Mouse (Mus musculus): ENCODE results near the gene Zfp704.

Gene Zfp704

DNA sequence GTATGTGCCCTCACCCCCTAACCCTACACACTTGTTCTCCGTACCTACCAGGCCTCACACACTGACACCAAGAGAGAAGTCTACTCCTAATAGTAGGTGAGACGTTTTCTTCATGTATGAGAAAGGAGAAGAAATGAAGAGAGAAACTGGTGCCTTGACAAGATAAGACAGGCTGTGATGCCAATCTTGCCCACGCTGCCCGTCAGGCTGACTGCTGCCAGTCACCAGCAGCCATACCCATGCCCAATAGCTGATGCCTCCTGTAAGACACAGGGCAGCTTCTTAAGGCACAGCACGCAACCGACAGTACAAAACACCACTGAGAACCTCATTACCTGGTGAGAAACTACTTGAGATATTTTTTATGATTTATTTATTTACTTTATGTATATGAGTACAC, 55.0 kb downstream of the Zfp704 start:
- no peak for DNase-seq

DNA sequence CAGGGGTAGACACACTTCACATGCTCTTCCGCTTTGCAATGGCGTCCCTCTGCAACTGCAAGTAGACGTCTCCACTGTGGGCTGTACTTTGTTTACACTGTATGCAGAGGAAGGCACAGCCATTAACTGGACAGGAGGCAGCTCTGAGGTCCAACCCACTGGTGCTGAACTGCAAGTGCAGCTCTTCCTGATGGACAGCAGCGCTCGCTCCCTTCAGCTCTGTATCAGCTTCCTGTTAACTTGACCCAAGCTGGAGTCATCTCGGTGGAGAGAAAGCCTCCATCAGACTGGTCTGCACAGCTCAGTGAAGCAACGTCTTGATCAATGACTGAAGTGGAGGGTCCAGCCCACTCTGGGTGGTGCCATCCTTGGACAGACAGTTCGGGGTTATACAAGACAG, 57.6 kb downstream of the Zfp704 start:
- DNase-seq = peak; percentile 45

DNA sequence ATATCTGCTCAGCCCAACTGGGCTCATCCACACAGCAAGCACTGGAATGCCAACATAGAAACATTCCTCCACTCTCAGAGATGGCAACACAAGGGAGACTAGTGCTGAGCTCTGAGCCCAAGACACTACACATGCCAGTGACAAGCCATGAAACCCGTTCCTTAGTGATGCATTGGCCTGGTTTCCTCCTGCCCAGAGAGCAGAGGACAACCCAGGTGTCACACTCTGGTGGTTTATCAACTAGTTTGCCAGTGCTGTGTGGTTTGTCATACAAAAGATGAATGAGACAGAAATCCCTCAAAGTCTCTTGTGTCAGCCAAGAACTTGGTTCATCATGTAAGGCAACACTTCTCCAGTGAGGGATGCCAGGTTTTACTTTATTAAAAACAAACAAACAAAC, 59.0 kb downstream of the Zfp704 start:
- DNase-seq = peak; percentile 38

DNA sequence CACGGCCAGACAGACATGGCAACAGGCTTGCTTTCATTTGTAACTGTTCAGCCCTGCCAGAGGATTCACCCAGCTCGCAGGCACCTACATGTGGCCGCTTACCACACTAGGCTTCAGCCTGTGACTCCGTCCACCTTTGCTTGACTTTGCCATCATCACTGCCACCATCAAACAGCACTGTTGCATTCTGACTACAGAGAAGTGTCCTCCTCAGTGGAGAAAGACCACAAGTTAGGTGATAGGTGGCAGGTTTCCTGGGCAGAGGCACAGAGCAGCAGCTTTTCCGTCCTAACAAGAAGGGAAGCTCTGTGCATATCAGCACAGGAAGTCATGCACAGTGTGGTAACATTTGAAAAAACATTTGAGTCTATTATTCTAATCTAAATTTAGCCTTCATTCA, 60.1 kb downstream of the Zfp704 start:
- no peak for DNase-seq

DNA sequence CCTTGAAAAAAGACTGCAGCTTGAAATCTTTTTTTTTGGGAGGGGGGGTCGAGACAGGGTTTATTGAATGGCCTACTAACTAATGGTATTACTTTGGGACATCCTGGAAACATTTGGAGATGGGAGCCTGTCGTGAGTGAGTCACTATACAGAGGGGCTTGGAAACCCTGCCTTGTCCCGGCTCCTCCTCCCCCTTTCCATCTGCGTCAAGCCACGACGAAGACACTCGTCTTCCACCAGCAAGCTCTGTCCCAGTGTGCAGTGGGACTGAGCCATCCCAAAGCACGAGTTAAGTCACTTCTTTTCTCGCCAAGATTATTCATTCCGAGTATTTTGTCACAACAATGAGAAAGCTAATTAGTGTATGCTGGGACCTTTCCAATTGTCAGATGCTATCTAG, 61.7 kb downstream of the Zfp704 start:
- DNase-seq = no peak

DNA sequence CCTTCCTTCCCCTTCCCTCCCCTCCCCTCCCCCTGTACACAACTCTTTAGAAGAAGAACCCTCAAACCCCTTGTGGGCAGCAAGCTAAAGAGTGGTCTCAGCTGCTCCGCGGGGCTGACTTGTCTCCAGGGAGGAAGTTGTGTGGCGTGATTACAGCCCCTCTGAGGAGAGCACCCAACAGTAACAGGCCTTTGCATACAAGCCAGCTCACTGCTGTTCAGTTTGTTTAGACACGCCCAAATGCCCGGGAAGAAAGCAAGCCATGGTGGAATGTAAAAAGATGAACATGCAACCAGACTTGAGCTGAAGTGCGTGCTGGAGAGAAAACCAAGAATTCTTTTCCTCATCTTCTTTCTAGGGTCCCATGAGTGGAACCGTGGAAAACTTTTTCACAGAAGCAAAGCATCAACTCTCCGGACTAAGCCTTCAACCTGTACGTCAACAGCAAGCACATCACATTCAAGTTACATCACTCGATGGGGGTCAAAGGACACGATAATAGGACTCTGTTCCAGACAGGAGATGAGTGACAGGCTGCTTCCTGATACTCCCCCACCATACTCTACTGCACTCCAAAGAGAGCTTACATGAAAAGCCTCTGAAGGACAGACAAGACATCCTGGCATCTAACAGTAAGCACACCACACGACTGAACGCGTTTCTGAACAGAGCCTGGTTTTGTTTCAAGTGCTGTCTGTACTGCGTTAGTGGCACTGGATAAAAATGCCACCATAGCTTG, 62.8 kb downstream of the Zfp704 start:
- DNase-seq = no peak

DNA sequence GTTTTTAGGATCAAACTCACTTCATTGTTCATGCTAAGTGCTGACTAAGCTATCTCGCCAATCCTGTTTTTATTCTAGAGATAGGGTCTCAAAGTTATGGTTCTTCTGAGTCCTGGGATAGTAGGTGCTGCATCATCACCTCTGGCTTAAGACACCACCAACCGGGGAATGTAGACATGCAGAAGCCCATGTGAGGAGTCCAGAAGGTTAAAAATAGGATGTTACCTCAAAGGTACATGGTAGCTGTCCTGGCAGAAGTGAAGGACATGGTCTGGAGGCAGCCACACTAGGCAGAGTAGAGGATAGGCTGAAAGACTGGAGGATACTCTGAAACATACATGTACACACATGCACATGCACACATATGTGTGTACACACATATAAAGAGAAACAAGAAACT, 65.5 kb downstream of the Zfp704 start:
- DNase-seq = no peak

DNA sequence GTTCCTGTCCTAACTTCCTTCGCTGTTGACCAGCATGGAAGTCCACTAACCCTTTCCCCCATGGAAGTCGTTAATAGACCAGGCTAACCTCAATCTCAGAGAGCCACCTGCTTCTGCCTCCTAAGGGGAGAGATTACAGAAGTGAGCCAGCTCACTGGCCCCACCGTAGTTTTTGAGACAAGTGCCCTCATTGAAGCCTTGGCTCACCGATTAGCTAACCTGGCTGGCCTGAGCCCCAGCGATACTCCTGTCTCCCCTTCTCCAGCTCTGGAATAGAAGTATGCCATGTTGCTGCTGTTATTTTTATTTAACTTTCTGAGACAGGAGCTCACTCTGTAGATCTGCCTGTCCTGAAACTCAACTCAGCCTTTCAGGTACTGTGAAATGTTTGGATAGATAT, 66.0 kb downstream of the Zfp704 start:
- no peak for DNase-seq

DNA sequence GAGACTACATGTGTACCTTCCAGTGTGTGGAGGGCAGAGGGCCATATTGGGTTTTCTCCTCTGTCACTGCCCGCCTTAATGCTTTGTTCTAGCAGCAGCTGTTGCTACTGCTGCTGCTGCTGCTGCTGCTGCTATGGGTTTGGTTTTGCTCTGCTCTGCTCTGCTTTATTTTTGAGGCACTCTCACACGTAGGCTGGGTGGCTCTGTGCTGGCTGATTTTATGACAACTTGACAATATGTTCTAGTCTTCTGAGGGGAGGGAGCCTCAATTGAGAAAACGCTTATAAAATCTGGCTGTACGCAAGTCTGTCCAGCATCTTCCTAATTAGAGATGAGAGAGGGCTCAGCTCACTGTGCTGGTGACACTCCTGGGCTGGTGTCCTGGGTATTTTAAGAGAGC, 66.4 kb downstream of the Zfp704 start:
- no peak for DNase-seq

DNA sequence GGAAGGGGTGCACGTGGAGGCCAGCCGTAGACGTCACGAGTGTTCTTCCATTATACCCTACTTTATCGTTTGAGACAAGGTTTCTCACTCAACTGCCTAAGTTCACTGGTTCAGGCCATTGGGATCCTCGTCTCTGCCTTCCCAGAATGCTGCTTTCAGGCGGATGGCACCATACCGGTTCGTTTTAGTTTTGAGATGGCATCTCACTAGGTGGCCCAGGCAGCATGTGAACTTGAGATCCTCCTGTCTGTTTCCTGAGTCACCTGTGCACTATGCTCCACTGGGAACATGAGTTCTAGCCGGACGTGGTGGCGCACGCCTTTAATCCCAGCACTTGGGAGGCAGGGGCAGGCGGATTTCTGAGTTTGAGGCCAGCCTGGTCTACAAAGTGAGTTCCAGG, 68.3 kb downstream of the Zfp704 start:
- DNase-seq = no peak

DNA sequence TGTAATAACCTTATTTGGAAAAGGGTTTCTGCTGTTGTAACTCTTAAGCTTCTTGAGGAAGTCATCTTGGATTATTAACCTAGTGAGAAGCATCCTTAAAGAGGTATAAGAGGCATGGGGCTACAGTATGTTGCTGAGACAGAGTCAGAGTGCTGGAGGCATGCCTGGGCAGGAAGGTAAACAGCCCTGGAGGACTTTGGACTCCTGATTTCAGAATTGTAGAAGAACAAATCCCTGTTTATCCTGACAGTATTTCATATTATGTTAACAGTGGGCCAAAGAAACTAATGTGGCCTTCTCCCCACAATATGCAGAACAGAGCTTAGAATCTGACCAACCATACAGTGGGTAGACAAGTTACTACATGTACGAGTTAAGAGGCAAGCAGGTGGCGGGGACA, 71.4 kb downstream of the Zfp704 start:
- no peak for DNase-seq

DNA sequence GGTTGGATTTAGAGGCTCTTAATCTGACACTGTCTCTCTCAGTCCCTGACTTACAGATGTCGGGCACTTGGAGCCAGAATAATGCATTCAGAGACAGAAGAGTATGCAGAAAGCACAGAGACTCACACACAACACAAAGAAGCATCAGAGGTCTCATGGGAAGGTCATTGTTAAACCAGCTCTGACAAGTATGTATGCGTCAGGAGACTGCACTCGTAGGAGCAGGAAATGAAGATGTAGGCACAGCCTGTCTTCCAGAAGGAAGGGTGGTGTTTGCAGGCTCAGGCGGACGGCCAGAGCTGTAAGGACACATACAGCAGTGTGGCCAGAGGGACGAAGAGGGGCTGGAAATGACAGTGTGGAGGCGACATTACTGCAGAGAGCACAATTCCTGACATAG, 72.0 kb downstream of the Zfp704 start:
- DNase-seq = no peak

DNA sequence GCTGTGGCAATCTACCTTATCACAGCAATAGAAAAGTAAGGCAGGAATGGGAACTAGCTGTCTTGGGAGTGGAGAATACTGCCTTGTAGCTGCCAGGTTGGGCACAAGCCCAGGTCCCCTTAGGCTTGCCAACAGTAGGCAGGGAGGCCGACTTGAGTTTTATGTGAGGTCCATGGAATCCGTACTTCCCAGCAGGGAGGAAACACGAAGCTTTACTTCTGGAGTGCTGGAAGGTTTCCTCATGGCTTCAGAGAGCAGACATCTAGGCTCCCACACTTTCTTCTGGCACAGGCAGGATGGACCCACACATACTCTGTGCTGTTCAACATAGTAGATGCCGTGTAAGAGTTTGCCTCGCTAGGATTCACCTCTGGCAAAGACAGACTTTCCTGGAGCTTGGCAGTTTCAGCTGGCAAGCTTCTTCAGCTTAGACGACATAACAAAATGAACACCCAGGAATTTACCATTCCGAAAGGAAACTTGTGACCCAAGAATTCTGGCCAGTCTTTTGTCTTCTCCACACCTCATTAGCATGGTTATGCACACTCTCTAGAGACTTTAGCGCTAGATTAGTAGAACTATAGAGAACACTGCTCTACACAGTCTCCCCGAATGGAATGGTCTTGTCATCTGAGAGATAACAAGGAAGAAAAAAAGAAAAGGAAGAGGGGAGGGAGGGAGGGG, 79.6 kb downstream of the Zfp704 start:
- no peak for DNase-seq

DNA sequence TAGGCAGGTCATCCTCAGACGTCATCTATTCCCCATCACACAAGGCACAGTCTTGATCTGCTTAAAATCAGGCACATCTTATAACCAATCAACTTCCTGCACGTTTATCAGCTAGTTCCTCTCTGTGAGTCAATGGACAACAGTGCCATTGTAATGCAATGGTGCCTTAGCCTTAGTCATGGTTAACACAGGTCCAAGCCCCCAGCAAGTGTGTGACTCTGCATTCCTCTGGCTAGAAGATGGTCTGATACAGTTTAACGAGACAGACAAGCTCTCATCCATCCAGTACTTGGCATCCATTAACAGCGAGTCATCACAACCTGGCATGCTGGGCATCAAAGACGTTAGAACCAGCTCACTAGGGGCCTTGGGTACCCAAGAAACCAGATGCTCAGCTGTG, 85.5 kb downstream of the Zfp704 start:
- DNase-seq = no peak

DNA sequence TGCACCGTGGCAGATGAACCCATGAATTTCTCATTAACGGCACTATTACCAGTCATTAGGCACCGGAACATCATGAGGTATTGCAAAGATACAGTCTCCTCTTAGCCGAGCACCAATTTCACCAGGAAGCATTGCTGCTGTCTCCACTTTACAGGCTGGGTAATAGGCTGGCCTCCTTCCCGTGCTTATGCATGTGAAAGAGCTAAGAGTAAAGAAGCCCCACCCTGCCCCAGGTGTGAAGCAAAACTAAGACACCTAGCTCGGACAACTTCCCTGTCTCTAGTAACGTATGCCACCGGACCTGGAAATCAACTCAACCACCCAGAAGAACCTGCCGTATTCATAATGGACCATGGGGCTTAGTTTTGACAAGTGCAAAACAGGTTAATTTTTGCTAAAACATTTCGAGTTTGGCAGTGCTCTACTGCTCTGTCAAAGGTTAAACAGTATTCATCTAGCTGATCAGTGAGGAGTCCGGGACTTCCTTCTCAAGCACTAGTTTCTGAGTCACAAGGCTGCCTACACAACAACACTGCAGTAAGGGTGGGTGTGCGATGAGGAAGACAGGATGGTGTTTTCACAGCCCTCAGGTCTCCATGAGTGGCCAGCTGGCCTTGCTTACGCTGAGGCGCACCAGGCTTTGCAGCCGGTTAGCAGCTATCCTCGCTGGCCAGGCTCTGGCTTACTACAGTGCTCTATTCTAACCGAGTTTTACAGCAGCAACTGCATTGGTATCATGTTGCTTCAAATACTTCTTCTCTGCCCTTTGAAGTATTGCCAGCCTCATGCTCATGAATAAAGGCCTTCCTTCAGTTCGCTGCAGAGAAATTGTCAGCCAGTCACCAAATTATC, 86.6 kb downstream of the Zfp704 start:
- no peak for DNase-seq

DNA sequence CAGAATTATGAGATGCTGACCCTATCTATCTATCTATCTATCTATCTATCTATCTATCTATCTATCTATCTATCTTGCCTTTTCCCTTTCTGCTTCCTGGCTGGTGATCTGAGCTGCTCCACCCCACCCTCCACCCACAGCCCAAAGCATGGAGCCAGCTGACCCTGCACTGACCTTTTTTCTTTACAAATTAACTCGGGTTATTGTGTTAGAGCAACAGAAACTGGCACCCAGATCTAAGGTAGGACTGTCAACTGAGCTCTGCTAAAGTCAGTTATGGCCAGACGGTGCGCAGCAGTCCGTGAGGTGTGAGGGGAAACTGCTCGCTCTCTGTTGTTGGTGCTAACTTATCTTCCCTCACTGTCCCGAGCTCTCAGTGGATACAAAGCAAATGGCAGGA, 87.9 kb downstream of the Zfp704 start:
- DNase-seq = peak; percentile 68

DNA sequence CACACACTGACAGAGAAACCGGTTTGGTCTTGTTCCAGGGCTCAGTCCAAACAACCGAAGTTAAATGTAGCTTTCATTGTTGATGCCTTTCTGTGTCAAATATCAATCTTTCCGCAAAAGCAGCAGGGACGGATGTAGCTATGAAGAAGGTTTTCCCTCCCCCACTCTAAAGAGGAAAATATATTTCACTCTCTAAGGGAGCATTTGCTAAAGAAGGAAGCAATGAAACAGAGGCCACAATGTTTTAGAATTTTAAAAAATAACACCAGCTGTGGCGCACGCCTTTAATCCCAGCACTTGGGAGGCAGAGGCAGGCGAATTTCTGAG, 89.2 kb downstream of the Zfp704 start:
- DNase-seq = no peak

DNA sequence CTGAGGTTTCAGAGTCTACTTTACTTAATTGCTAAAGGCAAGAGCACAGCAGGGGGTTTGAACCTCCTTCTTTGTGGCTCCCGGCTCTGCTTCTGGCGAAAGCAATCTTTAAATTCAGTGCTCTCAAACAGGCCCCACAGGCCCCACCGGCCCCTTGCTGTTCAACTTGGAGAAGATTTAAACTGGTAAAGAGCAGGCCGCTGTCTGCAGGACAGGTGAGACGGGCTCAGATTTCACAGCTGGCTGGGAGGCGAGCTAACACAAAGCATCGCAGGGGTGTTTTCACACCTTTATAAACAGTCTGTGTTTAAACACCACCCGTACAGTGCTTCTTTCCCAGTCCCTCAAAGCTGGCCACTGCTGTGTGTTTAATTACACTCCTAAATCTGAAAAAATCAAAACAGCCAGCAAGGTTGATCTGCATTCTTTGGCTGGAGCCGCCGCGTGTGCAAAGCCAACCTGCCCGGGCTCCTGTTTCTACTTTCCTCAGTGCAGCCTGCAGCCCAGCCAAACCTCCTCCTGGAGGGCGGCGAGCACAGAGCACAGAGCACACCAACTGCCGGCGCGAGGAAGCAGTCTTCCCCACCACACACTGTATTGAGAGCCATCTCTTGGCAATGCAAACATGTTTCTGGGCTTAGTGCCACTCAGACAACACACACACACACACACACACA, 89.7 kb downstream of the Zfp704 start:
- peak; percentile 86 for DNase-seq

DNA sequence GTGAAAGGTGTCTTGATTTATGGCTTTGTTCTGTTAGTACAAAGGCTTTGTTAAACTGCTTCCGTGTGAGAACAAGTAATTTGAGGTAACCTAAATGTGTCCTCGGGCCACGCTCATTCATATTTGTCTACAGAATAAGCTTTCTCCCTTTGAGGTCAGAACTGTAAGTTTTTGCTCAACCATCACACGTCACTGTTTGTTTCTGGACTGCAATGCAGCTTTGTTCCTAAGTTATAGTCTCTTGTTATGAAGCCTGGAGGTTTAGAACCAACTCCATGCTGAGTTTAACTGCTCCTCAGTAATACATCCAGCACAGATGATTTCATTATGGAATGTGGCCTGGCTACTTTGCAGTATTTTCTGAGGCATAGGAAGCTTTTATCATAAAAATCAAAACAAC, 90.4 kb downstream of the Zfp704 start:
- DNase-seq = no peak

DNA sequence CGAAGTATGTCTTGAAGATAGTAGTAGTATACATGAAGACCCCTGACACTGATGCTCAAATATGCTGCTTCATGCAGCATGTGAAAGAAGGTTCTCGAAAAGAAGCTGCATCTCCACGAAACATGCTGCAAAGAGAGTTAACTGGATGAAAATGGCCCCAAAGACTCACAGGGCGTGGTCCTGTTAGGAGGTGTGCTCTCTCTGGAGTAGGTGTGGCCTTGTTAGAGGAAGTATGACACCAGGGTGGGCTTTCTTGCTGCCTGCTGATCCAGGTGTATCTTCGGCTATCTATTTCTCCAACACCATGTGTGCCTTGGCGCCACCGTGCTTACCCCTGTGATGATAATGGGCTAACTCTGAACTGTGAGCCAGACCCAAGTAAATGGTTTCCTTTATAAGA, 90.9 kb downstream of the Zfp704 start:
- DNase-seq = no peak

DNA sequence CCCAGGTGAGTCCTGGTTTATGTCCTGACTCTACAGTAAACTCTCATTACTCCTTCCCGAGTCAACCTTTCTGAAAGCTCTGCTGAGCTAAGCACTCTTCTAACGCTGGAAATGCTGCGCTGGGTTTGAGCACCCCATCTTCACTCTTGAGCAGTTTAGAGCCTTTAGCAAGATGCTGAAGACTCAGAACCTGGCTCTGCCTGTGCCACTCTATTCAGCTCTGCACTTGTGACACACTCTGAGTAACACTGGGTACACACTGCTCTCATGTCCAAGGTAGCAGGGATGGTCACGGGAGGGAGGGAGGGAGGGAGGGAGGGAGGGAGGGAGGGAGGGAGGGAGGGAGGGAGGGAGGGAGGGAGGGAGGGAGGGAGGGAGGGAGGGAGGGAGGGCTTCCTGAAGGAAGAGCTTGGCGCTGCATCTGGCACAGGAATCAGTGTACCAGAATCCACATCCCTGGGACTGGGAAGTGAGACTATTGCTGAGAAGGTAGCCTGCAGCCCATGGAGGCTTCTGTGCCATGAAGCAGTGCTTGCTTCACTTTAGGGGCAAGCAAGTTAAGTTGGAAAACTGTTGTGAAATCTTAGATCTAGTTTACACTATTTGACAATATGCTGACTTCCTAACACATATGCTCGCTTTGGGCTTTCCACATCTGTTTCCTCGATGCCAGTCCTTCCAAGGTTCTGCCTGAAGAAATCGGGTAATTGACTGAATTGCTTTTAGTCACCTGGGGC, 93.6 kb downstream of the Zfp704 start:
- DNase-seq = no peak

DNA sequence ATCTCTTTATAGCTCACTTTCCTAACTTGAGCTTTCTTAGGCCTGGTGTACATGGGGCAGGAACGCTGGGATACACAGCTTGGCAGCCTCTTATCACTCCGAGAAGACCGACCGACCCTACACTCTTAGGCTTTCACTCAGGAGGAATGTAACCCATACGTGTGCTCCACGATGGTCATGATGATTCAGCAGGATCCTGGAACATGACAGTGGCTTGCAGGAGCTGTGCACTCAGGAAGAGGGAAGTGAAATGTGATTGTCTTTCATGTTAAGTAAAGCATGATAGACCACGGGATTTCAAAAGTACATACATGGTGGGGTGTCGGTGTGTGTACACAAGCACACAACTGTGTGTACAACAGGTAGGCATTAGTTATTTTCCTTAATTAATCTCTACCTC, 94.4 kb downstream of the Zfp704 start:
- DNase-seq = no peak

DNA sequence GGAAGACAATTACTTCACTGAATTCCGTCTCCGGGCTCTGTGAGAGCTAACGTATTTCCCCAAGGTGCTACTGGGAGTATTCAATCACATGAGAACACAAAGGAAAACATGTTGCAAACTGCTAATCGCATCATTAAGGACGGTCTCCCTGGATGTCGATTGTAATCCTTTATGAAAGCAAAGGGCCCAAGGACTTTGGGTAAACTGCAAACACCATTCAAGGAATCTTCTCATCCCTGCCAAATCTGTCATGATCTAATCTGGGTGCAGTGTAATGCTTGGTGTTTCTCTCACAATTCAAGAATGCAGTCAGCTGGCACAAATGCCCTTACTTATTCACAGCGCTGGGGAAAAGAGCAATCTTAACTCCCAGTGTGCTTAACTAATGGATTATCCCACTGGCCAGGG, 96.2 kb downstream of the Zfp704 start:
- DNase-seq = no peak
